8 mouse cellular contexts compared by ENCODE assay signal in the genomic region with DNA sequence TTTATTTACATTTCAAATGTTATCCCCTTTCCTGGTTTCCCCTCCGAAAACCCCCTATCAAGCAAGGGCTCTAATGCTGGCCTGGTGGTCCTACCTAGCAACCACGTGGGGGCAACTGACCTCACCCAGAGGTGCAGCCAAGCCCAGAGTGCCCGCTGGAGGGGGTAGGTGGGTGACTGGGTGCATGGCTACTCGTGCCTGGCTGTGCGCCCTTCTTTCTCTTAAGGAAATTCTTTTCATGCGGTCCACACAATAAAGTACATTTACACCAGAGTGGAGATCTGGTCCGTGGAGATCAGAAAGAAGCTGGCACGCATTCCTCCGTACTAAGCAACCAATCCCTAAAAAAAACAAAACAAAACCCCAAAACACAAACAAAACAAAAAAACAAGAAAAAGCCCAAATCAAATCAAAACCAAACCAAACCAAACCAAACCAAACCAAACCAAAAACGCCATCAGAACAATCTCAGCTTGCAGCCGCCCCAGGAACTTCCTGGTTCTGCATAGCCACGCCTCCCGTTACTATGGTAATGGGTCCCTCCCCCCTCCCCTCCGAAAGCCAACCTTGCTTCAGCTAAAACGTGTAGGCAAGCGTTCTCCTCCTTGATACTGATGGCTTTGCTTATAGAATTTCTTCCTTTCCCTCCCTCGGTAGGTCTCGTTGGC. TPM values are rescaled to one million over a fixed set of nuclear protein-coding genes. Genes with fewer than 3 reads are reported as not detected.
DNase-seq lines count a peak whose midpoint lies in the region; ATAC-seq lines count a peak whose summit lies in the region.

No protein-coding gene starts in this region.

- H3K9ac ChIP-seq in embryonic facial prominence, embryonic 12.5 days = peak overlapping the region; percentile 47; the same call in 1 of the 2 replicates

- no peaks in the 10 kb centered on the region for H3K36me3 ChIP-seq in embryonic facial prominence, embryonic 12.5 days
- peaks cover 5% of the 10 kb centered on the region for H3K36me3 ChIP-seq in midbrain, embryonic 10.5 days
- no peaks in the 10 kb centered on the region for H3K36me3 ChIP-seq in splenic B cell, adult 2 months (ENCODE audit: control insufficient read depth, insufficient read depth, low read length, poor library complexity, severe bottlenecking)

- H3K27me3 ChIP-seq in embryonic facial prominence, embryonic 12.5 days = no peaks in the 10 kb centered on the region
- peaks cover 15% of the 10 kb centered on the region; the same call in 1 of the 2 replicates for H3K27me3 ChIP-seq in midbrain, embryonic 10.5 days (ENCODE audit: low read depth, poor library complexity, severe bottlenecking)
- H3K27me3 ChIP-seq in splenic B cell, adult 2 months (ENCODE audit: control insufficient read depth, insufficient read depth, low read length, poor library complexity, severe bottlenecking) = no peaks in the 10 kb centered on the region

- ATAC-seq in embryonic facial prominence, embryonic 12.5 days (ENCODE audit: insufficient number of reproducible peaks, insufficient read depth, low FRiP score, low TSS enrichment) = peak; percentile 79
- no peak for ATAC-seq in erythroid progenitor cell, adult 5-6 weeks (replicated peaks; ENCODE audit: low FRiP score, poor library complexity, severe bottlenecking)

- H3K27ac ChIP-seq in embryonic facial prominence, embryonic 12.5 days = peak overlapping the region; percentile 85
- H3K27ac ChIP-seq in midbrain, embryonic 10.5 days (replicated peaks) = peak overlapping the region; percentile 78

- peaks cover 4% of the 10 kb centered on the region; the same call in 1 of the 2 replicates for H3K4me1 ChIP-seq in embryonic facial prominence, embryonic 12.5 days
- peaks cover 53% of the 10 kb centered on the region for H3K4me1 ChIP-seq in midbrain, embryonic 10.5 days

- H3K4me3 ChIP-seq in embryonic facial prominence, embryonic 12.5 days = peak overlapping the region; percentile 43
- H3K4me3 ChIP-seq in midbrain, embryonic 10.5 days = peak overlapping the region; percentile 54

- intact Hi-C loops in heart, postnatal 10 days (cut with DNase I) = loop anchor here (2.0 kb wide), 1 partner anchor 30 kb away; no protein-coding TSS in a partner anchor

- DNase-seq in ES-CJ7 (ENCODE audit: low read depth, low spot score) = peak; percentile 96
- peak; percentile 86 for DNase-seq in adrenal gland, postnatal 14 days
- peak; percentile 66 to 78 for DNase-seq in heart, postnatal 10 days
- peak; percentile 75 to 81 for DNase-seq in kidney, postnatal 4 days
- peak; percentile 84 for DNase-seq in midbrain, embryonic 10.5 days (ENCODE audit: low spot score)
- peak; percentile 94 for DNase-seq in splenic B cell, adult 2 months (ENCODE audit: low read depth, low spot score)

- H3K9me3 ChIP-seq in embryonic facial prominence, embryonic 12.5 days = no peaks in the 10 kb centered on the region
- H3K9me3 ChIP-seq in midbrain, embryonic 10.5 days (replicated peaks) = peaks cover 1% of the 10 kb centered on the region; the same call in 1 of the 2 replicates

- H3K4me2 ChIP-seq in embryonic facial prominence, embryonic 12.5 days (replicated peaks) = peak overlapping the region; percentile 88

- under 1% methylated on average over 18 of the region's 18 CpGs for WGBS in embryonic facial prominence, embryonic 12.5 days
- under 1% methylated on average over 18 of the region's 18 CpGs for WGBS in midbrain, embryonic 10.5 days

RNA-seq across cellular contexts. Expression of a gene that starts 54.4 kb away (rescaled TPM):
- 0.33 TPM in 1 of 2 replicates, not detected in the other for total RNA-seq in adrenal gland, postnatal 14 days (2021)
- 0.97 and 1.00 TPM in 2 replicates for polyA plus RNA-seq in embryonic facial prominence, embryonic 12.5 days (2016; fragmentation: Nextera tagmentation; extraction: Ambion mirVana)
- total RNA-seq in heart, postnatal 10 days (2021) = under 1 TPM in 1 of 2 experiments, not detected in 1; 0.25 TPM
- polyA plus RNA-seq in midbrain, embryonic 10.5 days (2016; fragmentation: Nextera tagmentation; extraction: Ambion mirVana) = 1.8 and 2.8 TPM in 2 replicates
- not detected in 2 replicates for total RNA-seq in erythroid progenitor cell, adult 5-6 weeks (2015; ENCODE audit: low replicate concordance)
- 3.9 TPM in 1 of 2 replicates, not detected in the other for total RNA-seq in erythroid progenitor cell, adult 5-6 weeks (2017; ENCODE audit: low replicate concordance)
